Mouse (Mus musculus): ENCODE measurements around the gene Lhpp. TPM values are rescaled to one million over a fixed set of nuclear protein-coding genes. Genes with fewer than 3 reads are reported as not detected.

The Lhpp gene
- polyA plus RNA-seq, 1 experiment from 2014 or later: 38.3 TPM

- Histone ChIP-seq H3K9me3 (no peaks in the 10 kb centered on the region), H3K4me1 (no peaks in the 10 kb centered on the region), H3K9ac (no peak overlapping the region), H3K4me3 (no peak overlapping the region), H3K4me2 (no peak overlapping the region), H3K27ac (no peak overlapping the region), H3K36me3 (replicated peaks) (no peaks in the 10 kb centered on the region), H3K27me3 (replicated peaks) (no peaks in the 10 kb centered on the region)
- ATAC-seq (replicated peaks): no peak
- WGBS: 70% methylated on average over 9 of the region's 9 CpGs
Observed at GRCm38 (mm10) chr7:132692719-132693118, 82.3 kb downstream of the Lhpp start.

- Histone ChIP-seq H3K9me3 (no peaks in the 10 kb centered on the region), H3K9ac (no peak overlapping the region), H3K4me2 (no peak overlapping the region), H3K27ac (no peak overlapping the region), H3K4me1 (no peaks in the 10 kb centered on the region), H3K36me3 (replicated peaks) (no peaks in the 10 kb centered on the region), H3K27me3 (replicated peaks) (no peaks in the 10 kb centered on the region), H3K4me3 (no peak overlapping the region)
- WGBS: 96% methylated on average over 2 of the region's 2 CpGs
- no peak for ATAC-seq (replicated peaks)
Observed at GRCm38 (mm10) chr7:132693561-132693960, 83.1 kb downstream of the Lhpp start.

GRCm38 (mm10) chr7:132697258-132697796, 86.9 kb downstream of the Lhpp start:
- Histone ChIP-seq H3K4me1 (no peaks in the 10 kb centered on the region), H3K27me3 (replicated peaks) (no peaks in the 10 kb centered on the region), H3K4me3 (no peak overlapping the region), H3K9ac (no peak overlapping the region), H3K27ac (no peak overlapping the region), H3K9me3 (no peaks in the 10 kb centered on the region), H3K36me3 (replicated peaks) (no peaks in the 10 kb centered on the region), H3K4me2 (no peak overlapping the region)
- WGBS: 82% methylated on average over 8 of the region's 8 CpGs
- no peak for ATAC-seq (replicated peaks)

- Histone ChIP-seq H3K4me1 (no peaks in the 10 kb centered on the region), H3K27me3 (replicated peaks) (no peaks in the 10 kb centered on the region), H3K9ac (no peak overlapping the region), H3K36me3 (replicated peaks) (no peaks in the 10 kb centered on the region), H3K4me3 (no peak overlapping the region), H3K27ac (no peak overlapping the region), H3K4me2 (no peak overlapping the region), H3K9me3 (no peaks in the 10 kb centered on the region)
- no peak for ATAC-seq (replicated peaks)
- WGBS: 91% methylated on average over 4 of the region's 4 CpGs
Observed at GRCm38 (mm10) chr7:132698737-132699136, 88.3 kb downstream of the Lhpp start.

- H3K9ac ChIP-seq: no peak overlapping the region
- no peaks in the 10 kb centered on the region for H3K9me3 ChIP-seq
- no peaks in the 10 kb centered on the region for H3K4me1 ChIP-seq
- H3K36me3 ChIP-seq (replicated peaks): no peaks in the 10 kb centered on the region
- no peak overlapping the region for H3K4me3 ChIP-seq
- no peaks in the 10 kb centered on the region for H3K27me3 ChIP-seq (replicated peaks)
- H3K27ac ChIP-seq: no peak overlapping the region
- no peak overlapping the region for H3K4me2 ChIP-seq
- WGBS: 81% methylated on average over 4 of the region's 4 CpGs
- no peak for ATAC-seq (replicated peaks)
Observed at GRCm38 (mm10) chr7:132699165-132699564, 88.7 kb downstream of the Lhpp start.

GRCm38 (mm10) chr7:132699639-132700038, 89.2 kb downstream of the Lhpp start:
- Histone ChIP-seq H3K4me1 (no peaks in the 10 kb centered on the region), H3K4me2 (no peak overlapping the region), H3K36me3 (replicated peaks) (no peaks in the 10 kb centered on the region), H3K9me3 (no peaks in the 10 kb centered on the region), H3K9ac (no peak overlapping the region), H3K27me3 (replicated peaks) (no peaks in the 10 kb centered on the region), H3K27ac (no peak overlapping the region), H3K4me3 (no peak overlapping the region)
- no peak for ATAC-seq (replicated peaks)

- Histone ChIP-seq H3K36me3 (replicated peaks) (no peaks in the 10 kb centered on the region), H3K9ac (no peak overlapping the region), H3K27me3 (replicated peaks) (no peaks in the 10 kb centered on the region), H3K9me3 (no peaks in the 10 kb centered on the region), H3K4me2 (no peak overlapping the region), H3K4me3 (no peak overlapping the region), H3K4me1 (no peaks in the 10 kb centered on the region), H3K27ac (no peak overlapping the region)
- ATAC-seq (replicated peaks): no peak
- WGBS: 86% methylated on average over 4 of the region's 4 CpGs
Observed at GRCm38 (mm10) chr7:132700107-132700506, 89.7 kb downstream of the Lhpp start.

- Histone ChIP-seq H3K27ac (no peak overlapping the region), H3K4me1 (no peaks in the 10 kb centered on the region), H3K9me3 (no peaks in the 10 kb centered on the region), H3K9ac (no peak overlapping the region), H3K36me3 (replicated peaks) (no peaks in the 10 kb centered on the region), H3K4me3 (no peak overlapping the region), H3K27me3 (replicated peaks) (no peaks in the 10 kb centered on the region), H3K4me2 (no peak overlapping the region)
- WGBS: 87% methylated on average over 3 of the region's 3 CpGs
- ATAC-seq (replicated peaks): no peak
Observed at GRCm38 (mm10) chr7:132701412-132701811, 91.0 kb downstream of the Lhpp start.

- H3K27me3 ChIP-seq (replicated peaks): no peaks in the 10 kb centered on the region
- H3K9ac ChIP-seq: no peak overlapping the region
- 91% methylated on average over 3 of the region's 3 CpGs for WGBS
- H3K4me1 ChIP-seq: no peaks in the 10 kb centered on the region
- no peaks in the 10 kb centered on the region for H3K9me3 ChIP-seq
- no peak overlapping the region for H3K4me3 ChIP-seq
- ATAC-seq (replicated peaks): no peak
- no peak overlapping the region for H3K4me2 ChIP-seq
- H3K27ac ChIP-seq: no peak overlapping the region
- no peaks in the 10 kb centered on the region for H3K36me3 ChIP-seq (replicated peaks)
Observed at GRCm38 (mm10) chr7:132702024-132702423, 91.6 kb downstream of the Lhpp start.

- no peak for ATAC-seq (replicated peaks)
- WGBS: 82% methylated on average over 5 of the region's 5 CpGs
Observed at GRCm38 (mm10) chr7:132702492-132703070, 92.1 kb downstream of the Lhpp start.

GRCm38 (mm10) chr7:132703515-132704309, 93.3 kb downstream of the Lhpp start:
- H3K4me1 ChIP-seq: no peaks in the 10 kb centered on the region
- no peak overlapping the region for H3K9ac ChIP-seq
- no peak for ATAC-seq (replicated peaks)
- H3K36me3 ChIP-seq (replicated peaks): no peaks in the 10 kb centered on the region
- no peaks in the 10 kb centered on the region for H3K27me3 ChIP-seq (replicated peaks)
- no peaks in the 10 kb centered on the region for H3K9me3 ChIP-seq
- no peak overlapping the region for H3K4me3 ChIP-seq
- 85% methylated on average over 9 of the region's 9 CpGs for WGBS
- H3K27ac ChIP-seq: no peak overlapping the region
- no peak overlapping the region for H3K4me2 ChIP-seq

More at GRCm38 (mm10) chr7:132702492-132703070, 92.1 kb downstream of the Lhpp start:
- Histone ChIP-seq H3K27ac (no peak overlapping the region), H3K9me3 (no peaks in the 10 kb centered on the region), H3K4me3 (no peak overlapping the region), H3K27me3 (replicated peaks) (no peaks in the 10 kb centered on the region), H3K4me1 (no peaks in the 10 kb centered on the region), H3K4me2 (no peak overlapping the region), H3K9ac (no peak overlapping the region), H3K36me3 (replicated peaks) (no peaks in the 10 kb centered on the region)

GRCm38 (mm10) chr7:132704310-132704875, 94.0 kb downstream of the Lhpp start:
- Histone ChIP-seq H3K36me3 (replicated peaks) (no peaks in the 10 kb centered on the region), H3K27ac (no peak overlapping the region), H3K9me3 (no peaks in the 10 kb centered on the region), H3K4me2 (no peak overlapping the region), H3K9ac (no peak overlapping the region), H3K4me3 (no peak overlapping the region), H3K4me1 (no peaks in the 10 kb centered on the region), H3K27me3 (replicated peaks) (no peaks in the 10 kb centered on the region)
- WGBS: 90% methylated on average over 8 of the region's 8 CpGs
- ATAC-seq (replicated peaks): no peak
